Mouse (Mus musculus) hindbrain, postnatal 0 days (tissue): Measurements from ENCODE around the gene Rhox7b. TPM values are rescaled to one million over a fixed set of nuclear protein-coding genes. Genes with fewer than 3 reads are reported as not detected.
"Not testable (repeated sequence)": the region's sequence is repeated elsewhere in the genome, so short reads cannot be mapped to it uniquely, and the experiment has no call there.

Experiments
- ATAC-seq: fragments of 200-750 bp; cut with Nextera tagmentation; 2 replicates; pipeline ENCODE4 v1.8.0; 2017; ENCODE audit warnings: mild to moderate bottlenecking, moderate TSS enrichment, moderate library complexity
- DNase-seq: peaks from one replicate; pipeline ENCODE4 v3.0.0-alpha.2; 2015; ENCODE audit warnings: low spot score
- H3K27ac ChIP-seq: fragments of 300-500 bp; sonication (generic); 2 replicates; pipeline ENCODE4 v1.5.1; 2014; ENCODE audit warnings: mild to moderate bottlenecking
- H3K27me3 ChIP-seq: fragments of 300-500 bp; sonication (generic); 2 replicates; pipeline ENCODE4 v1.6.1; 2014; ENCODE audit warnings: low read length, mixed read lengths; ENCODE audit not compliant: insufficient read depth
- H3K36me3 ChIP-seq: fragments of 300-500 bp; sonication (generic); 2 replicates; pipeline ENCODE4 v1.6.1; 2014; ENCODE audit warnings: low read length, mixed read lengths; ENCODE audit not compliant: insufficient read depth
- H3K4me1 ChIP-seq: fragments of 300-500 bp; sonication (generic); 2 replicates; pipeline ENCODE4 v1.6.1; 2014; ENCODE audit warnings: antibody characterized with exemption, low read length, mixed read lengths; ENCODE audit not compliant: insufficient read depth
- H3K4me2 ChIP-seq: fragments of 300-500 bp; sonication (generic); 2 replicates; pipeline ENCODE4 v1.6.1; 2014; ENCODE audit warnings: low read depth, mild to moderate bottlenecking, low read length, moderate library complexity, mixed read lengths
- H3K4me3 ChIP-seq: fragments of 300-500 bp; sonication (generic); 2 replicates; pipeline ENCODE4 v1.5.1; 2014; ENCODE audit warnings: low read length
- H3K9ac ChIP-seq: fragments of 300-500 bp; sonication (generic); replicated peaks from 2 replicates; pipeline ENCODE4 v1.6.1; 2014; ENCODE audit warnings: mild to moderate bottlenecking, low read length, moderate library complexity, mixed read lengths
- H3K9me3 ChIP-seq: fragments of 300-500 bp; sonication (generic); 2 replicates; pipeline ENCODE4 v1.6.1; 2016; ENCODE audit warnings: low read length, mixed read lengths
- CTCF ChIP-seq: IDR thresholded peaks from 2 replicates; pipeline ENCODE4 v1.5.1; 2016; ENCODE audit warnings: antibody characterized with exemption, control low read depth, low read depth
- WGBS: fragments of 180-500 bp; shearing (Covaris S2); extraction: QIAGEN DNeasy Blood & Tissue Kit; methylation state at CpG from one replicate; pipeline ENCODE4 v1.1.7; 2014; 5-methylcytosine and 5-hydroxymethylcytosine counted together
- polyA plus RNA-seq: library from polyadenylated mRNA; unstranded; fragments of >200 nt; fragmentation: Nextera tagmentation; extraction: Ambion mirVana; gene quantifications from 2 replicates; pipeline ENCODE4 v1.2.1, GENCODE M21; 2015
- total RNA-seq: library from RNA; depleted of rRNA; stranded (reverse); fragments of >200 nt; gene quantifications from 2 replicates; pipeline ENCODE4 v1.2.3, GENCODE M21; 2014; rRNA removed

The Rhox7b gene
- not detected in 2 replicates for total RNA-seq
- polyA plus RNA-seq, result not detected in 2 replicates

DNA sequence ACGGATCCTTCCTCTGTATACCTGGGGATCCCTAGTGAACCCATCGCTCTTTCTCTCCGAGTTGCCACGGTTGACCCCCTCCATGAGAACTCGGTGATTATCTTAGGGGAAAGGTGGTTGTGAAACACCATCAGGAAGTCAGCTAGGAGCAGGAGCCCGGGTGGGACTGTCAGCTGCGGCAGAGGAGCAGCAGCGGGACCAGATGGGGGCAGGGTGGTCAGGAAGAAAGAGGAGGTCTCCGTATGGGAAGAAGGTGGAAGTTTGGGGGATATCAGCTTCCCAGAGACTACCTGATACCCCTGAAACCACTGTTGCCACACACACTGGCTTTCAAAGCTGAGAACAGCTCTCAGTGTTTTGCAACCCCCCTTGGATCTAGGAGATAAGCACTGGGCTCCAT, at the start of gene Rhox7b:
TSS of gene Rhox7b (minus strand) at position 101 of the 400 bp plus-strand sequence.
- not testable (repeated sequence) for H3K4me3 ChIP-seq, H3K27me3 ChIP-seq, H3K4me2 ChIP-seq, H3K27ac ChIP-seq, DNase-seq, H3K36me3 ChIP-seq, H3K9me3 ChIP-seq, H3K9ac ChIP-seq, H3K4me1 ChIP-seq, ATAC-seq
- 81% methylated on average over 9 of the region's 9 CpGs for WGBS

DNA sequence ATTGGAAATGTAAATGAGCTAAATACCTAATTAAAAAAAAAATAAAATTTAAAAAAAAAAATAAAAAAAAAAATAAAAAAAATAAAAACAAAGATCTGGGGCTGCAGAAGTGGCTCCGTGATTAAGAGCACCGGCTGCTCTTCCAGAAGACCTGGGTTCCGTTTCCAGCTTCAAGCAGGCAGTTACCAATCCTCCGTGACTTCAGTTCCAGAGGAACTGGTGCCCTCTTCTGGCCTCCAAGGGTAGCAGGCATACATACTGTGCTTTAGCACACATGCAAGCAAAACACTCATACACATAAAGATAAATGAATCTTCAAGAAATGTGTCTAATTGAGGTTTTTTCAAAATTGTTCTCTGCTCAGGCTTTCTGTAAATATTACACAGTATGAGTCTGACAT, 19.3 kb upstream of the Rhox7b start:
- ATAC-seq (no peak), DNase-seq (no peak)
- Histone ChIP-seq H3K4me1 (no peaks in the 10 kb centered on the region), H3K27me3 (no peaks in the 10 kb centered on the region), H3K4me3 (no peak overlapping the region), H3K27ac (no peak overlapping the region), H3K36me3 (no peaks in the 10 kb centered on the region), H3K9ac (no peak overlapping the region), H3K9me3 (no peaks in the 10 kb centered on the region), H3K4me2 (no peak overlapping the region)
- 78% methylated on average over 4 of the region's 4 CpGs for WGBS
- TF ChIP-seq CTCF, result no peak

DNA sequence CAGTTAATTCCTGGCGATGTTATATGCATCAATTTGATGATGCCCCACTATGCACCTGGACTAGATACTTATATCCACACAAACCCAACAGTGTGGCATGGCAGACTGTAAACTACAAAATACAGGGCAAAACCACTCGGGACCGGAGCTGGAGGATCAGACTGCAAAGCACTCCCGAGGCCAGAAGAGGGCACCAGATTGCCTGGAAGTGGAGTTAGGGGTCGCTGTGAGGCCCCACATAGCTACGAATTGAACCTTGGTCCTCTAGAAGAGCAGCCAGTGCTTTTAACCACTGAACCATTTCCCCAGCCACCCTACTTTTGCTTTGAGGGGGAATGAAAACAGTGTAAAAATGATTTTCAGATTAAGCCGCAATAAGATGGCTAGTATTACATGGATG, 11.5 kb upstream of the Rhox7b start:
- no peak overlapping the region for H3K27ac ChIP-seq
- DNase-seq (peak; percentile 3), ATAC-seq (no peak)
- TF ChIP-seq CTCF, result peak; percentile 32; the same call in 1 of the 2 replicates
- 57% methylated on average over 7 of the region's 7 CpGs for WGBS
- H3K9ac ChIP-seq, result no peak overlapping the region
- H3K9me3 ChIP-seq, result no peaks in the 10 kb centered on the region
- H3K4me2 ChIP-seq, result no peak overlapping the region
- H3K4me3 ChIP-seq, result no peak overlapping the region
- no peaks in the 10 kb centered on the region for H3K4me1 ChIP-seq
- no peaks in the 10 kb centered on the region for H3K27me3 ChIP-seq
- no peaks in the 10 kb centered on the region for H3K36me3 ChIP-seq

DNA sequence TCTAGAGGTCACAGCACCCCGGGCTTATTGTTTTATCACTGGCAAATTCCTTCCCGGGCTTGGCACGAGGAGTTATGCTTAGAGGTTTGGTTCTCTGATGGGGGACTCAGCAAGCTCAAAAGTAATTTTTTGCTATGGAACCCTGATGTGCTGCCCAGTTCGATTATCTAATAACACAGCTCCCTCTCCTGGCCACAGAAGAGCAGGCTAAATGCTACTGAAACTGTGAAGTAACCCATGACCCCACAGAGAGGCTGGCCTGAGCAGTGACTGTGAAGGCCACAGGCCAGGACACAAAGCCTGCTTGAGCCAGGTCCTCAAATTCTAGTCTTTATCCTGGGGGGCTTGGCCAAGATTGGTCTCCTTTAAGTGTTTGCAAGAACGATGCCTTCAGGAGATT, 6.7 kb upstream of the Rhox7b start:
- Histone ChIP-seq H3K36me3 (no peaks in the 10 kb centered on the region), H3K4me3 (no peak overlapping the region), H3K27ac (no peak overlapping the region), H3K9ac (no peak overlapping the region), H3K27me3 (no peaks in the 10 kb centered on the region), H3K4me1 (no peaks in the 10 kb centered on the region), H3K4me2 (no peak overlapping the region), H3K9me3 (no peaks in the 10 kb centered on the region)
- TF ChIP-seq CTCF, result peak; percentile 47
- WGBS, result 75% methylated on average over 5 of the region's 5 CpGs
- DNase-seq, result peak; percentile 20
- ATAC-seq, result no peak

DNA sequence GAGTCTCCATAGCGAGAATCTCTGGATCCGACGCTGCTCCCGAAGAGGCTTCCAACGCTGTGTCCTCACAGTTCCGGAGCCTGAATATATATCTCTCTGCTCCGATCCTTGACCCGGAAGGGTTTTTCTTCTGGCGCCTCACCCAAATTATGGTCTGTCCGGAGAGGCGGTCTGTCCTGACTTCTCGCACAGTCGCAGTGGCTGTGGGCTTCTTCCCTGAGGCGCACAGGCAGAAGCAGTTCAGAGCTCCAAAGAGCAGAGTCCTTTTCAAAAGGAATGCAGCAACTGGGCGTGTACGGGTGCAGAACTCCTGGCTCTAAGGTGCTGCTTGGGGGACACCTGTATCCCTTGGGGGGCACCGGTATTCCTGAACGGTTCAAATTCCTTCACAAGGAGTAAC, 4.6 kb upstream of the Rhox7b start, which contains the start of gene Rhox9:
TSS of gene Rhox9 (minus strand) at position 101 of the 400 bp plus-strand sequence.
- H3K4me2 ChIP-seq, DNase-seq, H3K9me3 ChIP-seq, H3K9ac ChIP-seq, H3K36me3 ChIP-seq, ATAC-seq, H3K27me3 ChIP-seq, H3K27ac ChIP-seq, H3K4me3 ChIP-seq, H3K4me1 ChIP-seq: not testable (repeated sequence)
- 94% methylated on average over 10 of the region's 18 CpGs for WGBS

DNA sequence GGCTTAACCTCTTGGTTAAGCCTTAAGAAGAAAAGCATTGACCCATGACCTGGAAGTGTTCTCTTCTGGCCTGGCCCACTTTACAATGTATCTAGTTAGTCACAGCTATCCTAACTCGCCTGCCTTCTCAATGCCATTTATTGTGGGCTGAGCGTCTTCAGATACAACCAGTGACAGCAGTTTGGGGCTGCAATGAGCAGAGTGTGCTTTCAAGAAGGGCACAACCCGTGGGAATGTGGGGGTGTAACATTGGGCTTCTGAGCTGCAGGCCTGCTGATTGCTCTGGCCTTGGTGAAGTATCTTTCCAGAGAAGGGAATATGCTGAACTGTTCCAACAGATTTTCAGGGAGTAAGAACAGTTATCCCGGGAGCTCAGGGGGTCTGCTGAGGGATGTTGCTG, 18.2 kb downstream of the Rhox7b start, which contains the start of gene Rhox8:
TSS of gene Rhox8 (minus strand) at position 101 of the 400 bp plus-strand sequence.
- Histone ChIP-seq H3K27ac (no peak within 1 kb of the TSS), H3K36me3 (no peaks in the 10 kb centered on the region), H3K4me3 (no peak within 1 kb of the TSS), H3K9me3 (no peaks in the 10 kb centered on the region), H3K4me1 (no peaks in the 10 kb centered on the region), H3K4me2 (no peak within 1 kb of the TSS), H3K27me3 (no peaks in the 10 kb centered on the region), H3K9ac (no peak within 1 kb of the TSS)
- 84% methylated on average over 4 of the region's 4 CpGs for WGBS
- ATAC-seq (no peak), DNase-seq (no peak)
- no peak for TF ChIP-seq CTCF

DNA sequence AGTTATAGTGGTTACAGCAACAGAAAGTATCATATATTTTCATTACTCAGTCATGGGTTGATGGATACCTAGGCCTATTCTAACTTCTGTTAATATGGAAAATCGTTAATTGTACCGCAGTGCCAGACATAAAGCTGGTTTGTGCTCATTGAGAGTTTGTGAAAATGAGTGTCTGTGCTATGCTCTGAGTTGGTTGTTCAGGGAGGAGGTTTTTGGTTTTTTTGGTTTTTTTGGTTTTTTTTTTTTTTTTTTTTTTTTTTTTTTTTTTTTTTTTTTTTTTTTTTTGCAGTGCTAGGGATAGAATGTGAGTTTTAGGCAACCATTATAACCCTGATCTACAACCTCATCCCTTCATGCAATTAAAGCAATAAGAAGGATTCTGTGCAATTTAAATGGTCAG, 25.4 kb downstream of the Rhox7b start:
- TF ChIP-seq CTCF, result no peak
- H3K9me3 ChIP-seq, result no peaks in the 10 kb centered on the region

More for the DNA sequence above, 25.4 kb downstream of the Rhox7b start:
- Histone ChIP-seq H3K9ac (no peak overlapping the region), H3K27me3 (no peaks in the 10 kb centered on the region), H3K36me3 (no peaks in the 10 kb centered on the region), H3K4me2 (no peak overlapping the region), H3K4me3 (no peak overlapping the region), H3K27ac (no peak overlapping the region), H3K4me1 (no peaks in the 10 kb centered on the region)
- ATAC-seq (no peak), DNase-seq (no peak)
- 93% methylated on average over 2 of the region's 2 CpGs for WGBS

Other genes starting within 250 kb of the Rhox7b start
- gene Rhox4g, start 245.9 kb downstream of the Rhox7b start, total RNA-seq, result not detected in 2 replicates
- gene Rhox4g, start 245.9 kb downstream of the Rhox7b start, polyA plus RNA-seq, result not detected in 2 replicates
- gene Rhox3h, start 228.5 kb downstream of the Rhox7b start, total RNA-seq, result not detected in 2 replicates
- gene Rhox3h, start 228.5 kb downstream of the Rhox7b start, polyA plus RNA-seq, result not detected in 2 replicates
- gene Rhox2h, start 224.0 kb downstream of the Rhox7b start, total RNA-seq, result not detected in 2 replicates
- not detected in 2 replicates for gene Rhox2h, start 224.0 kb downstream of the Rhox7b start, polyA plus RNA-seq
- gene Rhox5, start 92.4 kb downstream of the Rhox7b start, total RNA-seq, result not detected in 2 replicates
- gene Rhox5, start 92.4 kb downstream of the Rhox7b start, polyA plus RNA-seq, result 0.71 and 1.00 TPM in 2 replicates
- gene Rhox6, start 70.3 kb downstream of the Rhox7b start, total RNA-seq, result not detected in 2 replicates
- gene Rhox6, start 70.3 kb downstream of the Rhox7b start, polyA plus RNA-seq, result not detected in 2 replicates
- not detected in 2 replicates for gene Rhox7a, start 65.5 kb downstream of the Rhox7b start, total RNA-seq
- gene Rhox7a, start 65.5 kb downstream of the Rhox7b start, polyA plus RNA-seq, result not detected in 2 replicates
- gene Rhox8, start 18.3 kb downstream of the Rhox7b start, total RNA-seq, result not detected in 2 replicates
- gene Rhox8, start 18.3 kb downstream of the Rhox7b start, polyA plus RNA-seq, result not detected in 2 replicates
- not detected in 2 replicates for gene Rhox9, start 4.5 kb upstream of the Rhox7b start, total RNA-seq
- gene Rhox9, start 4.5 kb upstream of the Rhox7b start, polyA plus RNA-seq, result not detected in 2 replicates
- gene Btg1-ps1, start 121.6 kb upstream of the Rhox7b start, total RNA-seq, result not detected in 2 replicates
- gene Btg1-ps1, start 121.6 kb upstream of the Rhox7b start, polyA plus RNA-seq, result not detected in 2 replicates
- gene Btg1-ps2, start 145.9 kb upstream of the Rhox7b start, total RNA-seq, result not detected in 2 replicates
- not detected in 2 replicates for gene Btg1-ps2, start 145.9 kb upstream of the Rhox7b start, polyA plus RNA-seq
- gene Rhox10, start 169.2 kb upstream of the Rhox7b start, total RNA-seq, result not detected in 2 replicates
- not detected in 2 replicates for gene Rhox10, start 169.2 kb upstream of the Rhox7b start, polyA plus RNA-seq
- gene Rhox11, start 187.9 kb upstream of the Rhox7b start, total RNA-seq, result not detected in 2 replicates
- not detected in 2 replicates for gene Rhox11, start 187.9 kb upstream of the Rhox7b start, polyA plus RNA-seq
- gene Rhox12, start 213.7 kb upstream of the Rhox7b start, total RNA-seq, result not detected in 2 replicates
- not detected in 2 replicates for gene Rhox12, start 213.7 kb upstream of the Rhox7b start, polyA plus RNA-seq
- not detected in 2 replicates for gene Rhox13, start 224.0 kb upstream of the Rhox7b start, total RNA-seq
- gene Rhox13, start 224.0 kb upstream of the Rhox7b start, polyA plus RNA-seq, result not detected in 2 replicates